Mouse (Mus musculus): Measurements from ENCODE around the gene Mapk10. TPM values are rescaled to one million over a fixed set of nuclear protein-coding genes. Genes with fewer than 3 reads are reported as not detected.

Mapk10 gene
- 85.7 and 86.2 TPM in 2 replicates for polyA plus RNA-seq (2015; fragmentation: Nextera tagmentation; extraction: Ambion mirVana)

DNA sequence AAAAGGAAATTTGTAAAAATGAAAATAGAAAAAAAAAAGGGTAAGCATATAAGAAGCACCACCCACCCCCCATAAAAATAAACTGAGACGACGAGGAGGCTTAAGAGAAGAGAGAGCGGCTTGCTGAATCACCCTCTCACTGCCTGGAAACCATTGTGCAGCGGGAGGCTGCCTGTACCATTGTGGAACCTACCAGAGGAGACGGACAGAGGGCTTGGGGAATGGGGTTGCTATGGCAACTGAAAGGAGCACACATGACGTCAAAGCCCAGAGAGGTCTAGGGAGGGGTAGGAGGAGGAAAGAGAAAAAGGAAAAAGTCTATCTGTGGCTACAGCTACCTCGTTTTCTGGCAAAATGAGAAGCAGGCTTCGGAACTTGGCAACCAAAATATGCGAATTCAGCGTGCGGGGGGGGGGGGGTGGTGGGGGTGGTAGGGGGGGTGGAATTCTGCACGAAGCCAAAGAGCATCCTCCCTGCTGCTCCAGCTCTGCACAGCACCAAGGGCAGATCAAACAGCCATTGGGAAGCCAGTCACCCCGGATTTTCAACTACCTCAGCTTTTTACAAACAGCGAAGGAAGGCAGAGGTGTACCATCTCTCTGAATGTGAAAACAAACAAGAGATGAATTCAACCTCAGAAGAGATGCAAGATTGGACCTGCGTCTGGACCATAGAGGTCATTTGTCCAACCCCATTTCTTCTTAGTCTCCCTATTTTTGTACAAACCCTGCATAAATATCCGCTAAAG is at the start of gene Mapk10:
Mapk10 (minus strand) TSS at position 234 of the 748 bp plus-strand sequence.
- H3K9me3 ChIP-seq, result no peaks in the 10 kb centered on the region
- H3K9ac ChIP-seq, result peak within 1 kb of the TSS; percentile 73
- WGBS, result 5% methylated on average over 16 of the region's 16 CpGs
- no peaks in the 10 kb centered on the region for H3K27me3 ChIP-seq
- no peaks in the 10 kb centered on the region for H3K36me3 ChIP-seq
- peak within 1 kb of the TSS; percentile 94 for H3K27ac ChIP-seq (replicated peaks)
- peak within 1 kb of the TSS; percentile 60 for H3K4me3 ChIP-seq
- peak; percentile 98 for ATAC-seq (ENCODE audit: low FRiP score, low read depth)
- H3K4me2 ChIP-seq, result peak within 1 kb of the TSS; percentile 72
- H3K4me1 ChIP-seq (replicated peaks), result peaks cover 21% of the 10 kb centered on the region

DNA sequence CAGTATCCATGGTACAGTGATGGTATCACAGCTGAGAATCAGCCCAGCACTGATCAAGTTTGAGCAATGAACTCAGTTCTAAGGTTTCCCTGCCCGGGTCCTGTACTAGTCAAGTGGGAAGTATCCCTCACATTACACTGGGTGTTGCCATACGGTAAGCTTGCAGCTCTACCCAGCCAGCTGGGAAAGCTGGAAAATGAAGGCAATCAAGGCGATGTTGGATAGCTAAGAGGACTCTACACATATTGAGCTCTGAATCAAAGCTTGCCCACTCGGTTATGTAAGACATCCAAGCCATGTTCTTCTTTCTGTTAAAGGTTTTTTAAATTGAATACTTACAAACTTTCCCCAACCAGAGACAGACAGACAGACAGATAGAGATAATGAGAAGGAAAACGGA is 45.0 kb upstream of the Mapk10 start:
- Histone ChIP-seq H3K27ac (replicated peaks) (no peak overlapping the region), H3K9me3 (no peaks in the 10 kb centered on the region), H3K36me3 (no peaks in the 10 kb centered on the region), H3K4me2 (no peak overlapping the region), H3K4me3 (no peak overlapping the region), H3K9ac (no peak overlapping the region), H3K4me1 (replicated peaks) (no peaks in the 10 kb centered on the region), H3K27me3 (no peaks in the 10 kb centered on the region)
- no peak for ATAC-seq (ENCODE audit: low FRiP score, low read depth)
- WGBS, result 95% methylated on average over 5 of the region's 5 CpGs

DNA sequence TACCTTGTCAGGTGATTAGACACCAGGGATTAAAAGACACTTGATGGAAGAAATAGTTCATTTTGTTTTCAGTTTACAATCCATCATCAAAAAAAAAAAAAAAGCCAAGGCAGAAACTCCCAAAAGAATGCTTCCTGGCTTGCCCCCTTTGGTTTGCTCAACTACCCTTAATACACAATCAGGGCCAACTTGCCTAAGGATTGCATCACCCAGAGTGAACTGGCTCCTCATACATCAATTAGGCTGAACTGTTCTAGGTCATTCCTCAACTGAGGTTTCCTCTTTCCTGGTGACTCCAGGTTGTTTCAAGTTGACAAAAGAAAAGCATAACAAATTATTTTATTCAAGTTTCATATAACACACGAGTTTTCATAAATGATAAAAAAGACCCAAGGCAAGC is 31.3 kb upstream of the Mapk10 start:
- 76% methylated on average over 1 of the region's 1 CpGs for WGBS
- ATAC-seq (ENCODE audit: low FRiP score, low read depth), result no peak
- Histone ChIP-seq H3K9ac (no peak overlapping the region), H3K9me3 (no peaks in the 10 kb centered on the region), H3K36me3 (no peaks in the 10 kb centered on the region), H3K27me3 (no peaks in the 10 kb centered on the region), H3K4me3 (no peak overlapping the region), H3K4me2 (no peak overlapping the region), H3K27ac (replicated peaks) (no peak overlapping the region), H3K4me1 (replicated peaks) (no peaks in the 10 kb centered on the region)

DNA sequence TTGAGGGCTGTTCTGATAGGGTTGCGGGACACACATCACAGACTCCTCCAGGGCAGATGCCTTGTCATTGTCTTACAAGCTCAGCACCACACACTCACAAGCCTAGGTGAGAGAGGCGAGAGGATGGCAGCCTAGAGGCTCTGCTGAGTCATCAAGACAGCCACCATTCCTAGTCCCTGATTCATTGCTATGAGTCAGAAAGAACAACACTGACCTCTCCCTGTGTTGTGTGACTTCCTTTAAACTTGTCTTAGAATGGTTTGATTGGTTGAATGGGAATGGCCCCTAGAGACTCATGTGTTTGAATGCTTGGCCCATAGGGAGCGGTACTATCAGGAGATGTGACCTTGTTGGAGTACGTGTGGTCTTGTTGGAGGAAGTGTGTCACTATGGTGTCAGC is 20.7 kb upstream of the Mapk10 start:
- Histone ChIP-seq H3K4me3 (no peak overlapping the region), H3K36me3 (no peaks in the 10 kb centered on the region), H3K27ac (replicated peaks) (no peak overlapping the region), H3K27me3 (no peaks in the 10 kb centered on the region), H3K4me1 (replicated peaks) (no peaks in the 10 kb centered on the region), H3K9me3 (no peaks in the 10 kb centered on the region), H3K4me2 (no peak overlapping the region), H3K9ac (no peak overlapping the region)
- WGBS, result 87% methylated on average over 4 of the region's 4 CpGs
- ATAC-seq (ENCODE audit: low FRiP score, low read depth), result no peak

DNA sequence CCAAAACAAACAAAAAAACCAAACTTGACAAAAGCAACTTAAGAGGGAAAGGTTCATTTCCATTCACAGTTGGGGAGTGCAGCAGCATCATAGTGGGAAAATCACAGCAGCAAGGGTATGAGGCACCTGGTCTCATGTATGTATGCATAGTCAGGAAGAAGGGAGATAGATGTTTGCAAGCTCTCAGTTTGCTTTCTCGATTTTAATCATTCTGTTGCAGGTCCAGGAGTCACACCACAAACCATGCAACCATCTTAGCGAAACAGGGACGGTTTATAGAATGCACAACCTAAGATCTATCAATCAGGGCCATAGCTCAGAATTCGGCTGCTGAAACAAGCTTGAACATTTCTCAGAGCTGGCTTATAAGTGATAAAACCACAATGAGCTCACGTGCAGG is 19.2 kb upstream of the Mapk10 start:
- no peak for ATAC-seq (ENCODE audit: low FRiP score, low read depth)
- Histone ChIP-seq H3K36me3 (no peaks in the 10 kb centered on the region), H3K9ac (no peak overlapping the region), H3K4me3 (no peak overlapping the region), H3K4me2 (no peak overlapping the region), H3K9me3 (no peaks in the 10 kb centered on the region), H3K27ac (replicated peaks) (no peak overlapping the region), H3K4me1 (replicated peaks) (no peaks in the 10 kb centered on the region), H3K27me3 (no peaks in the 10 kb centered on the region)
- 92% methylated on average over 5 of the region's 5 CpGs for WGBS

DNA sequence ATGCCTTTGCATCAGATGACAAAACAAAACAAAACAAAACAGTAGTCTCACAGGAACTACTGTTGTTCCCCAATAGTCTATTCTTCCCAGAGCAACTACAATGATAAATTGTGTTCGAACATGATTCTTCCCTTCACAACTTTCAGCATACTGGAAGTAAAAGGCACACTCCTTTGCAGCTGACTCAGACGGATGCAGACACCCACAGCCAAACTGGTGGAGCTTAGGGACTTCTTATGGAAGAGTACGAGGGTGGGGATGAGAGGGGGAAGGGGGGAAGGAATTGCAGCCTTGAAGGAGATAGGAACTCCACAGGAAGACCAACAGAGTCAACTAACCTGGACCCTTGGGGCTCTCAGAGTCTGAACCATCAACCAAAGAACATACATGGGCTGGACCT is 18.2 kb upstream of the Mapk10 start:
- H3K27ac ChIP-seq (replicated peaks), result no peak overlapping the region
- H3K4me1 ChIP-seq (replicated peaks), result no peaks in the 10 kb centered on the region
- no peak overlapping the region for H3K9ac ChIP-seq
- H3K36me3 ChIP-seq, result no peaks in the 10 kb centered on the region
- no peak overlapping the region for H3K4me2 ChIP-seq
- H3K27me3 ChIP-seq, result no peaks in the 10 kb centered on the region
- no peak overlapping the region for H3K4me3 ChIP-seq
- H3K9me3 ChIP-seq, result no peaks in the 10 kb centered on the region
- no peak for ATAC-seq (ENCODE audit: low FRiP score, low read depth)
- WGBS, result 72% methylated on average over 3 of the region's 3 CpGs

DNA sequence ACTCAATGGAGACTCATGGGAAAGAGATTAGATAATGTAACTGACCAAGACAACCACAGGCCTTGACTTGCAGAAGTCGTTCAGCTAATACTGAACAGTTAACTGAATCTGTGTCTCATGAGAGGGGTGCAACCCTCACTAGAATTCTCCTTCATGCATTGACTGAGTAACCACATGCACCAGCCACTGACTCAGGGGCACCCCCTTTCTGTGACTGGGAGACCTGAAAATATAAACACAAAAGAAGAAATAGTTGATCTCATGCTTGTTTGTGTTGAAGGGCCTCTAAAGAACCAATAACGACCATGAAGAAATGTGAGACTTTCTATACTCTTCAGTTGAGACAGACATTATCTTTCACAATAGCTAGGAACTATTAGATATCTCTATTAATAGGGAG is 10.9 kb upstream of the Mapk10 start:
- Histone ChIP-seq H3K4me1 (replicated peaks) (no peaks in the 10 kb centered on the region), H3K9me3 (no peaks in the 10 kb centered on the region), H3K36me3 (no peaks in the 10 kb centered on the region), H3K27me3 (no peaks in the 10 kb centered on the region), H3K4me2 (no peak overlapping the region), H3K4me3 (no peak overlapping the region), H3K27ac (replicated peaks) (no peak overlapping the region), H3K9ac (no peak overlapping the region)
- no peak for ATAC-seq (ENCODE audit: low FRiP score, low read depth)
- WGBS, result 38% methylated on average over 2 of the region's 2 CpGs

DNA sequence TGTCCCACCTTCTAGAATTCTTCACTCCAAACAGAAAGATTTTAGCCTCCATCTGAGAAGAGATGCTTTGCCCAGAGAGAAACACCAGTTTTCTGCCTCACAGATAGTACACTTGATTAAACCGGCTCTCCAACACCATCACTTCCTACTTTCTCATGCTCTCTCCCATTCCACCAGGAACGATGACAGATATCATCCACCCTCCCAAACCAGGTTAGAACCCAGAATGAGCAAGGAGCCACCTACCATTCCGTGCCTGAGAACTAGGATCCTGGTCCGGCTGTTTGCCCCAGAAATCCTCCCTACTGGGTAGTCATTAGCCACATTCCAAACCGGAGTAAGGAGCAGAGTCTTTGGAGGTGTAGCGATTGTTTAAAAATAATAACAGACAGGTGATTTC is 490 bp downstream of the Mapk10 start:
- WGBS, result 6% methylated on average over 6 of the region's 6 CpGs
- Histone ChIP-seq H3K4me3 (peak overlapping the region; percentile 60), H3K27me3 (no peaks in the 10 kb centered on the region), H3K4me1 (replicated peaks) (peaks cover 21% of the 10 kb centered on the region), H3K9me3 (no peaks in the 10 kb centered on the region), H3K27ac (replicated peaks) (peak overlapping the region; percentile 94), H3K4me2 (peak overlapping the region; percentile 72), H3K36me3 (no peaks in the 10 kb centered on the region), H3K9ac (peak overlapping the region; percentile 73)
- ATAC-seq (ENCODE audit: low FRiP score, low read depth), result peak; percentile 17; the same call in 1 of the 2 replicates

DNA sequence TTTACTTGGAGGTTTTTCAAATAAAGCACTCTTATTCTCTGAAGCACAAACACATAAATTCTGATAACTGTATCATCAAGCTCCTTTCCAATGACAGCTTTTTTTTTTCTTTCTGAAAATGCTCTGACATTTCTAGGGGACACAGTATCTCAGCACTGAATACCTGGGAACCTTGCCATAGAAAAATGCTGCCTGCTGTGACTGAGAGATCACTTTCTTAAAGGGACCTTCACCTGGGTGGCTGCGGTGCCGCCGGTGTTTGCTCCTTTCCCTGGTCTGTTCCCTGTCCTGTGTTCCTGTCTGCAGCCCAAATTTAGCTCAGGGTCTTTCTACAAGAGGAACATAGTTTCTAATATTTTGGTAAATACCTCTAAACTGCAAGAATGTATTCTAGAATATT is 1.1 kb downstream of the Mapk10 start:
- peak overlapping the region; percentile 60 for H3K4me3 ChIP-seq
- H3K27ac ChIP-seq (replicated peaks), result peak overlapping the region; percentile 94
- H3K4me2 ChIP-seq, result peak overlapping the region; percentile 72
- H3K27me3 ChIP-seq, result no peaks in the 10 kb centered on the region
- no peak for ATAC-seq (ENCODE audit: low FRiP score, low read depth)
- H3K9ac ChIP-seq, result peak overlapping the region; percentile 73
- WGBS, result 17% methylated on average over 3 of the region's 3 CpGs
- H3K36me3 ChIP-seq, result no peaks in the 10 kb centered on the region
- peaks cover 21% of the 10 kb centered on the region for H3K4me1 ChIP-seq (replicated peaks)
- no peaks in the 10 kb centered on the region for H3K9me3 ChIP-seq

DNA sequence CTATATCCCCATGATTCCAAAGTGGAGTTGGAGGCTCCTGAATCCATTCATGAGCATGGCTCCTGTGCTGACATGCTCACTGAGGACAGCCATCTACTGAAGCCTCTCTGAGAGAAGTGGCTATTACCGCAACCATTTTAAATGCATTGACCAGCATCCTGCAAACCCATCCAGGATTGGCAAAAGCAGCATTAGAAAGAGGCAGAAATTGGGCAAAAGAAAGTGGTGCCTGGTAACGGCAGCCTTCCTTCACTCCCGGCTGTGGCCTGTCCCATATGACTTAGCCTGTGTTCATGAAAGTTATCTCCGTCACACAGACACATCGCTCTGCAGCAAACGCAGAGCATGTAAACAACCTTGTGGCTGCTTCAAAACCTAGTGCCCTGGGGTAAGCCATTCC is 1.6 kb downstream of the Mapk10 start:
- peak overlapping the region; percentile 72 for H3K4me2 ChIP-seq
- H3K27me3 ChIP-seq, result no peaks in the 10 kb centered on the region
- H3K9me3 ChIP-seq, result no peaks in the 10 kb centered on the region
- peak overlapping the region; percentile 94 for H3K27ac ChIP-seq (replicated peaks)
- ATAC-seq (ENCODE audit: low FRiP score, low read depth), result no peak
- H3K4me1 ChIP-seq (replicated peaks), result peaks cover 21% of the 10 kb centered on the region
- H3K4me3 ChIP-seq, result peak overlapping the region; percentile 60
- H3K36me3 ChIP-seq, result 0 out of 2 replicates have a peak, but pooled peaks cover 2% of the 10 kb centered on the region
- H3K9ac ChIP-seq, result peak overlapping the region; percentile 73
- 10% methylated on average over 6 of the region's 6 CpGs for WGBS

DNA sequence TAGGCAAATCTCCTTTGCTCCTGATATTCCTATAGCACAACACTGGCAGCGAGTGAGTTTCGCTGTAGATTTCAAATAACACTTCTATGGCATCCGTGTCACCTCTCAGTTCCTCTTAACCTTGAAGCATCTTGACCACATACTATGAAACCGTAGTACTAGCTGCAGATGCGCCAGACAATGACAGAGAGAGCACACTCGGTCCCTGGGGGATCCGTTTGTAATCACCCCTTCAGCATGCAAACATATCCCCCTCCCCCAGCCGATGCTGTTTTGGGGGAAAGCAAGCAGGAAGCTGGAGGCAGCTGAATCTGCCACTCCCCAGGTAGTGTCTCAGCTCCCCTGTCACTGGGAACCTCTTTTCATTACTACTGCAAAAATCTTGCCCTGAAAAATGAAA is 2.3 kb downstream of the Mapk10 start:
- H3K27me3 ChIP-seq, result no peaks in the 10 kb centered on the region
- 23% methylated on average over 8 of the region's 8 CpGs for WGBS
- H3K27ac ChIP-seq (replicated peaks), result peak overlapping the region; percentile 94
- H3K4me1 ChIP-seq (replicated peaks), result peaks cover 21% of the 10 kb centered on the region
- peaks cover 2% of the 10 kb centered on the region; the same call in 1 of the 2 replicates for H3K36me3 ChIP-seq
- H3K4me3 ChIP-seq, result peak overlapping the region; percentile 60
- peak overlapping the region; percentile 72 for H3K4me2 ChIP-seq
- ATAC-seq (ENCODE audit: low FRiP score, low read depth), result no peak
- H3K9ac ChIP-seq, result peak overlapping the region; percentile 73
- no peaks in the 10 kb centered on the region for H3K9me3 ChIP-seq

DNA sequence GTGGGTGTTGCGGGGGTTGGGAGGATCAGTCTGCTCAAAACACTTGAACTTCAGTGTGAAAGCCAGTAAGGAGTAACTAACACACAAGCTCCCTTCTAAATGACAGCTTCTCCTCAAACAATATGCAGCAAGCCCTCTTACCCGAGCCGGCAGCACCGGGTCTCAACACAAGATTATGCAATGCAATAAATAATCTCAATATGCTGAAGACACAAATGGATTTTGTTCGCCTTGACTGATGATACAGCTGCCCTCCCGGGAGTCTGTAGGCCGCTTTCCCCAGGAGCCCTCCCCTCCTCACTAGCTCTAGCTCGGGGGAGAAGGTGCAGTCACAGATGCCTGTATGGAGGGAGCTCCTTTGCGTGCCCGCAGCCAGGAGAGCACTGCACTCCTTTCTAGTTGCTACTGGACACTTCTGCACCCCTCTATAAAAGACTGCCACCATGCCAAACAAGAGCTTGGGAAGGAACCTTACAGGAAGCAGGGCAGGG is 3.1 kb downstream of the Mapk10 start:
- H3K9ac ChIP-seq, result peak overlapping the region; percentile 73
- peak overlapping the region; percentile 94 for H3K27ac ChIP-seq (replicated peaks)
- peak overlapping the region; percentile 60 for H3K4me3 ChIP-seq
- H3K27me3 ChIP-seq, result no peaks in the 10 kb centered on the region
- H3K36me3 ChIP-seq, result peaks cover 2% of the 10 kb centered on the region; the same call in 1 of the 2 replicates
- 28% methylated on average over 10 of the region's 10 CpGs for WGBS
- H3K4me2 ChIP-seq, result peak overlapping the region; percentile 72
- peaks cover 21% of the 10 kb centered on the region for H3K4me1 ChIP-seq (replicated peaks)
- no peaks in the 10 kb centered on the region for H3K9me3 ChIP-seq
- no peak for ATAC-seq (ENCODE audit: low FRiP score, low read depth)
